Mouse (Mus musculus) monocyte, adult 5-6 weeks (primary cell): ENCODE data around the gene Psen1. TPM values are rescaled to one million over a fixed set of nuclear protein-coding genes. Genes with fewer than 3 reads are reported as not detected.

Source experiments
- ATAC-seq: fragments of 153-309, 156-312 bp; replicated peaks from 2 replicates; pipeline ENCODE4 v1.8.0; 2017; ENCODE audit warnings: mild to moderate bottlenecking; ENCODE audit not compliant: low TSS enrichment, insufficient number of reproducible peaks, severe bottlenecking, poor library complexity, low FRiP score
- total RNA-seq: library from RNA; stranded (forward); fragments of 200-1000, 200-491, 200-594 nt; gene quantifications from 3 replicates; pipeline ENCODE4 v1.2.3, GENCODE M21; 2017

The Psen1 gene
- total RNA-seq, 1 experiment from 2014 or later = 85.8 TPM

- no peak for ATAC-seq
Measured at GRCm38 (mm10) chr12:83764519-83764918, 76.6 kb downstream of the Psen1 start.

GRCm38 (mm10) chr12:83765965-83766603, 78.1 kb downstream of the Psen1 start:
- no peak for ATAC-seq

- no peak for ATAC-seq
Measured at GRCm38 (mm10) chr12:83767833-83768232, 79.9 kb downstream of the Psen1 start.

- no peak for ATAC-seq
Measured at GRCm38 (mm10) chr12:83768235-83768899, 80.4 kb downstream of the Psen1 start.

- no peak for ATAC-seq
Measured at GRCm38 (mm10) chr12:83770418-83771256, 82.7 kb downstream of the Psen1 start.

- no peak for ATAC-seq
Measured at GRCm38 (mm10) chr12:83775621-83776020, 87.7 kb downstream of the Psen1 start.

GRCm38 (mm10) chr12:83776766-83777165, 88.8 kb downstream of the Psen1 start:
- no peak for ATAC-seq

GRCm38 (mm10) chr12:83780181-83780580, 92.2 kb downstream of the Psen1 start:
- ATAC-seq = no peak

GRCm38 (mm10) chr12:83781204-83781603, 93.3 kb downstream of the Psen1 start:
- ATAC-seq = no peak

GRCm38 (mm10) chr12:83781640-83782278, 93.8 kb downstream of the Psen1 start:
- ATAC-seq = no peak

GRCm38 (mm10) chr12:83782669-83783068, 94.7 kb downstream of the Psen1 start:
- no peak for ATAC-seq

Other genes with a start within 250 kb of the Psen1 start
- gene Dpf3, start 200.4 kb upstream of the Psen1 start, total RNA-seq = 5.2 to 5.5 TPM (median 5.3 TPM) in 3 replicates
- gene Dcaf4, start 167.7 kb upstream of the Psen1 start, total RNA-seq = 6.4 to 14.1 TPM (median 10.5 TPM) in 3 replicates
- 15.9 to 24.5 TPM (median 19.2 TPM) in 3 replicates for gene Zfyve1, start 90.9 kb upstream of the Psen1 start, total RNA-seq
- gene Rbm25, start 56.9 kb upstream of the Psen1 start, total RNA-seq = 239 to 354 TPM (median 242 TPM) in 3 replicates
- not detected in 3 replicates for gene Papln, start 75.5 kb downstream of the Psen1 start, total RNA-seq
- gene Numb, start 233.8 kb downstream of the Psen1 start, total RNA-seq = 21.1 to 36.1 TPM (median 30.5 TPM) in 3 replicates